Mouse (Mus musculus): Measurements from ENCODE around the gene Gnl2.

DNA sequence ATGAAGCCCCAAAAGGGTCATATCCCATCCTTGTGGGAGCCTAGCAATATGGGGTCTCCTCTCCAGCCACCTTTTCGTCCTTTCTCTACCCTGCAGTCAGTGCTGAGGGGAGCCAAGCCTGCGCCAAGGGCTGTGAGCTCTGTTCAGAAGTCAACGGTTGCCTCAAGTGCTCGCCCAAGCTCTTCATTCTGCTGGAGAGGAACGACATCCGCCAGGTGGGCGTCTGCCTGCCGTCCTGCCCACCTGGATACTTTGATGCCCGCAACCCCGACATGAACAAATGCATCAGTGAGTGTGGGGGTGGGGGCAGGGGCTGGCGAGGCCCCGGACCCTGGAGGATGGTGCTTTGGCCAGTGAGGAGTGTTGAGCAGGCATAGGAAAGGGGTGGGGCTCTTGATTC lies 11.5 kb upstream of the Gnl2 start:
- TF ChIP-seq GATA1 (IDR thresholded peaks at IDR 0.05; ENCODE audit: borderline replicate concordance, low read length): no peak
- TF ChIP-seq FLI1 (IDR thresholded peaks at IDR 0.05; ENCODE audit: low read length): no peak
